Mouse (Mus musculus): ENCODE measurements at regions not wholly inside any gene's neighbourhood (a gene's known extent, or its start where the extent isn't known, plus 50 kb on each side); places are given as distances from the start of the nearest gene placed in this dataset.

DNA sequence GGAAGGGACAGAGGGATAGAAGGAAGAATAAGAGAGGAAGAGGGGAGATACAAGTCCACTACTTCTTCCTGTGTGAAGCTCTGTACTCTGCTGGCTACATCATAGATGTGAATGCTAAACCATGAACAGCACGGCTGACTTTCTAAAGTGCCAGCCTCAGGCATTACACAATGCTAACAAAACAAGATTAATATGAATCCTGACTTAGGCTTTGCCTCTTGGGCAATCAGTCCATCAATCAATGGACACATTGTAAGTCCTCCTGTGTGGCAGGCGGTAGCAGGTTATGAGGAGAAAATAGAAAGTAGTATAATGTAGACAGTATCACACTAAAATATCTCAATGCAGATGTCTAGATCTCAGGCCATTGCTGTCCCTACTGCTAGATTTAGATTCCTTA lies 203.6 kb upstream of the Nrip1 start:
- DNase-seq: no peak

GRCm38 (mm10) chr16:76575281-76575680 lies 201.7 kb upstream of the Nrip1 start:
- DNase-seq: no peak

DNA sequence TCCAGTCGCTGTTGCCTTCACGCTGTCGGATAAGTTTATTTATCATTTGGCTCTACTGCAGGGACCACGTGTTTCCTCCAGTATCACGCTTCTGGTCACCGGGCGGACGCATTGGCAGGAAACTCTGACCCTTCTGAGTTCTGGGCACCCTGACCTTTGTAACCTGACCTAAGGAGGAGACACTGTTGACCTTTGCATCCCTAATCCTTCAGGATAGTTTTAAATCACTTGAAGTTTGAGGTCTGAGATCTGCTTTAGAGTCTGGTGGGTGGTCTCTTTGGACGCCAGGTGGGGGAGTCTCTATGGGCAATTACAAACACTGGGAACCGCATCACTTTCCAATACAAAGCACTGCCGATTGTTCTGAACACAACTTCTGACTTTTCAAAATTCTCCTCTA lies 192.6 kb upstream of the Nrip1 start:
- peak; percentile 6 for DNase-seq

- no peak for DNase-seq
Observed at GRCm38 (mm10) chr16:76554846-76555245, 181.2 kb upstream of the Nrip1 start.

DNA sequence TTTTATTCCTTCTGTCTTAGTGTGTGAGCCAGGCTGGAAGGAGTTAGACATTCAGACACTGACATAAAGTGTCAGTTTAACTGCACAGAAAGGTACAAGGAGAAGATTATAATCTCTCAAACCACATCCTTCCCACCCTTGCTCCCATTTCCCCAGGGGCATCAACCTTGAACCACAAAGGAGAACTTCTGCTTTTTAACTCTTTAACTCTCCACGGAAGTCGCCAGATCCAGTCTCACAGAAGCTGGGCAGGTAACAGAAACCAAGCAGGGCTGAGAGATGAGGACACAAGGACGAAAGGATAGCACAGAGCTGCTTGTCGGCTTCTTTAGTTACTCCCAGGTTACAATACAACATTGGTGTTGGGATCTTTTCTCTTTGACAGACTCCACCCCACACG lies 176.0 kb upstream of the Nrip1 start:
- no peak for DNase-seq

GRCm38 (mm10) chr16:76547087-76547486 lies 173.5 kb upstream of the Nrip1 start:
- no peak for DNase-seq

- DNase-seq: no peak
Observed at GRCm38 (mm10) chr16:76546632-76547031, 173.0 kb upstream of the Nrip1 start.

- no peak for DNase-seq
Observed at GRCm38 (mm10) chr16:76545942-76546341, 172.3 kb upstream of the Nrip1 start.

DNA sequence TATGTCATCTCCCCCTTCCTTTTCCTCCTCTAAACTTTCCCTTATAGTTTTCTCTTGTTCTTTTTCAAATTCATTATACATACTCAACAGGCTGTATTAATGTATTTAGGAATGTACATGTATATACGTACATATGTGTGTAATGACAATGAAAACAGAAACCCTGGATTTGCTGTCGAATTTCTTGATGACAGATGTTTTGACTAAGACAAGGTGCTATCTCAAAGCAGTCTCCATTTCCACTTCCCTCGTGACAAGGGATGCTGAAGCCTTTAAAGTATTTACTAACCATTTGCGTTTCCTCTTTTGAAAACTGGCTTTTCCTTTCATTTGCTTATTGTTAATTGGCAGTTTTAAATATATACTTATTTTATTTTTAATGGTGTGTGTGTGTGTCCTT lies 171.3 kb upstream of the Nrip1 start:
- DNase-seq: no peak

DNA sequence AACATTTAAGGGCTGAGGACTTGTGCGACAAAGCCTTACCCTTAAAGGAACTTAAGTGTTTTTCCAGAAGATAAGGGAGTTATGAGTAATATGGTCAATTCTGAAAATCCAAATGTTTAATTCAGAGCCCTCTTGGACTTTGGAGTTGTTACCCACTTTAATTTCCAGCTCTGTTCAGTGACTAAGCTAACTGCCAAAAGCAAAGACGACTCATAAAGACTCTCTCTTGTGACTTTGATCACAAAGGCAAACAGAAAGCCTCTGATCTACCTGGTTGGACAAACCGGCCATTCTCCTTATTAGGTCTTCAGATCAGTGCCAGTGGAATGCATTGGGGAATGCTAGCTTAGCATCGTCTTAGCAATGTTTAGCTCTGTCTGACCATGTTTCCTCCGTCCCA lies 167.3 kb upstream of the Nrip1 start:
- no peak for DNase-seq

DNA sequence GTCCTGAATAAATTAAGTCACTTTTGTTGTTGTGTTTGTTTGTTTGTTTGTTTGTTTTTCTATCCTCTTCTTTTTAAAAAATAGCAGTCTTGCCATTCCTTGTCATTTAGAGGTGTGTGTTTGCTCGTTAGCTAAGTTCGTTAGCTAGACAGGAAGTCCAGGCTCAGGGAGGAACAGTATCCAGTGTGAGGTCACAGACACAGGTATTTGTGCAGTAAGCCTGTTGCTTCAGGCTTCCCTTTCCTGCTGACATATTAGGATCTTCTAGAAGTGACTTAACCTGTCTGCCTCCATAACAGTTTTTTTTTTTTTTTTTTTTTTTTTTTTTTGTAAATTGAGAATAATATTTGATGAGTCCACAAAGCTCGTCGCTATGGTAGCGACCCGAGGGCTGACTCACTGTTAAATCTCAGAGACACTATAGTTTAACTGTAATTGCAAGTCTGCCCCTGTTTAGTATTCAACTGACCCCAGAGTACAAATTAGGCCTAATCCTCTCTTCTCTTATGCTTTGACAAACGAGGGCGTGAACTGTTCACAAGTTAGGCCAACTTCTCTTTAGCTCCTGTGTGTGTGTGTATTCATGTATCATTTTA lies 166.8 kb upstream of the Nrip1 start:
- DNase-seq: no peak

GRCm38 (mm10) chr16:76539669-76540068 lies 166.0 kb upstream of the Nrip1 start:
- DNase-seq: peak; percentile 42

DNA sequence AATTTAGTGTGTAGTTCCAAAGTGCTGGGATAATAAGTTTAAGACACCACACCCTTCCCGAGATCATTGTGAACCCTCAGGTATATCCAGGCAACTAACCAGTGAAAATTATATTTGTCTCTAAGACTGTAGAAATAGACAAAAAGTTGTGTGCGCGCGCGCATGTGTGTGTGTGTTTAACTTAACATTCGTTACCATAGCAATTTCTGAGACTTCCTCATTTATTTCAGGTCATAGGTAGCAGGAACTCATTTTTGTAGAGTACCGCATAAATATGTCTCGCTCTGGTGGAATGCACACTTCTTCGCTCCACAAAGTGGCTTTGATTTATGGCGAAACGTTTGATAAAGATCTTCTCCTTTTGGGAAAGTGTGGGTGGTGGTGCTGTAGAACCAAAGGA lies 164.2 kb upstream of the Nrip1 start:
- no peak for DNase-seq

DNA sequence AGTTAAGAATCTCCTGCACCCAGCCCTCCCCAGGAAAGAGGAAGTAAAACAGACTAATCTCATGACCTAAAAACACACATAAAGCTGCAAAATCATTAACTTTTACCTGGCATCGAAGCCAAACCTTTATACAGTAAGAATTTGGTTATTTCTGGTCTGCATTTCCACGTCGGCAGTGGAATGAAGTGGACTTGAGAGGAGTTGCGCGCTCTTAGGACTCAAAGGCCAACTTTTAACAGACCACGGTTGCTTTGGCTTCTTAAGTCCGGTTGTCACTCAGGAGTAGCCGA lies 159.2 kb upstream of the Nrip1 start:
- DNase-seq: peak; percentile 36

DNA sequence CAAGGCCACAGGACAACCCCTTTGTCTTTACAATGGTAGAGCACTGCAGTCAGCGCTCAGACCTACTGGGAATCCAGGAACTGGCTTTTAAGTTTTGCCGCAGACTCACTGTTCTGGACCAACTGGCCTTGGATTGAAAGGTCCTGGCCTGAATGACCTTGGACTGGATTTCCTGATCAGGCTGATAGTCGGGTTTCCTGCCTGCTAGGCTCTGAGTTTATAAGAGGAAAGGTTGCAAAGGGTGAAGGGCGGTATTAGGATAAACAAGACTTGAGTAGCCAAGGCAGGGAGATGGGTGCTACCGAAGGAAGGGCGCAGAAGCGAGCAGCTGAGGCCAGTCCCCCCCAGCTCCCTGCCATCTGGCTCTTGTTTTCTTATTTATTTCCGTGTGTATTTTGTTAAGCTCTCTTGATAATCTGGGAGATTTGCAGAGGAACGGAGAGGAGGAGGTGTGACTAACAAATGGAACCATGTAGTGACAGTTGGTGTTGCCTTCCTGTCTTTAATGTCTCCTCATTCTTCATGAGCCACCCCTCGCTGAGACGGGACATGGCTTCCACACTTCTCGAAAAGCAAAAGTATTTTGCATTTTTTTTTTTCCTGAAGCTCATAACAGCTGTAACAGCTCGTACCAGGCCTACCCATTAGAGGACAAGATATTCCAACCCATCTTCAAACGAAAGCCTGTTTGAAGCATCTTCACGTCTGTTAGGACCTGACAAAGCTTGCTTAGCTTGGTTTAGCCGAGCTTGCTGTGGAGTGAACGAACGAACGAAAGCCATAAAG lies 158.7 kb upstream of the Nrip1 start:
- DNase-seq: peak; percentile 22

GRCm38 (mm10) chr16:76530886-76531285 lies 157.3 kb upstream of the Nrip1 start:
- DNase-seq: no peak

DNA sequence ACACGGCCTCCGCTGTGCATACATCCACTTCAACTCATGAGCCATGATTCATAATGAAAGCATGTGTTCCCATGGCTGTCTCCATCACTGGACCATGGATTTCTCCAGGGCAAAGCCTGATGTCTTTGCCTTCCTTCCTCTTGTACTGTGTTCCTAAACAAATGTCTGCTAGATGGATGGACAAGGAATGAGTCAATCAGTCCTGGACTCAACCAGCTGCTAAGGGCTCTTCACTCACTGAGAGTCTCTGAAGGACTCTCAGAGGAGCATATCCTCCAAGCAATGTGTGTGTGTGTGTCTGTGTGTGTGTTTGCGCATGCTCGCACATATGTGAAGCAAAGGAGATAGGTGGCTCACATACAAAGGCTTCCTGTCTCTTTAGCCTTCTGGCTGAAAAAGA lies 156.0 kb upstream of the Nrip1 start:
- no peak for DNase-seq

GRCm38 (mm10) chr16:76527106-76527949 lies 153.7 kb upstream of the Nrip1 start:
- DNase-seq: no peak

DNA sequence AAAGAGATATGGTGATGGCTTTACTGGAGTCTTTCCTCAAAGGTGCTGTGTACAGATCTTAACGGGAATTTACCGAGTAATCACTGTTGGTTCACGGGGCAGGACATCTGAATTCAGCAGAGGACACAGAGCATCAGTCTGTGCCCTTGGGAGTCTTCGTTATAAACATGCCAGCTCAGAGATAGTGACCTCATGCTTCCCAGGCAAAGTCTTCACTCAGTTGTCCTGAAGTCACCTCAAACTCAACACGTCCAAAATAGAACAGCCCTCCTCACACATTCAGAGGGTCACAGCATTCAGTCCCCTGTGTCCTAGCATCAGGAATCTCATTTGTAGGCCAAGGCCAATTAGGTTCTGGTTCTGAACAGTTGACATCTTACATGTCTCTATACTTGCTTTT lies 151.9 kb upstream of the Nrip1 start:
- DNase-seq: no peak

- no peak for DNase-seq
Observed at GRCm38 (mm10) chr16:76524921-76525320, 151.3 kb upstream of the Nrip1 start.

- DNase-seq: no peak
Observed at GRCm38 (mm10) chr16:76521142-76521541, 147.5 kb upstream of the Nrip1 start.

GRCm38 (mm10) chr16:76520643-76520993 lies 147.0 kb upstream of the Nrip1 start:
- DNase-seq: no peak

DNA sequence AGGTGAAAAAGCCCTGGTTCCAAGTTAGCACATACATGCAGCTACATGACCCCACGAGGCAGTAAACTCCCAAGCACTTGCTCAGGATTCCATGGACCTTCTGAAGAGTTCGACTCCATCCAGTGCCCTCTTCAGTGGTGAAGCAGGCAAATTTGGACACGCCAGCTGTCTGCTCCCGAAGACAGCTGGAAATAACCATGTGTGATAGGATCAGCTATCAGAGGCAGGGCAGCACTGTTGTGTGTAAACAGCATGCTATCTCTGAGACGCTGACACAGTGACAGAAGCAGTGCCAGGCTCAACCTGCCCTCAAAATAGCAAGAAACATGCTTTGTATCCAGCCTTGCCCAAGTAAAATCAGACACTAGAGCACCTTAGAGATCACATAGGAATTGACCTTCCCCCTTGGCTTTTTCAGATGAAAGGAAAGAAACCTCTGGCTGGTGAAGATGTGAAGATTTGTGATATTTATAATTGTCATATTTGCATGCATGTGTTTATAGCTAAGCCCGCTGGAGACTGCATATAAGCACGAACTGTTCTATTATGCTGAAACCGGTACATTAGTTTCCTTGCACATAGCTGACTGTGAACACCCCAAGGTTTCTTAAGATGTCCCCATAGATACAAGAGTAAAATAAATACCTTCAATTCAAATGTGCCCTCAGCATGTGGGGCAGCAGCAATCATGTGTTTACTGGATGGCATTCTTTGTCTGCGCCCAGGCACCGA lies 146.4 kb upstream of the Nrip1 start:
- no peak for DNase-seq

GRCm38 (mm10) chr16:76510861-76511260 lies 137.2 kb upstream of the Nrip1 start:
- DNase-seq: no peak
